Mouse (Mus musculus) C2C12 (cell line): Measurements from ENCODE around the gene Ripor2.

ENCODE experiments used
- CTCF ChIP-seq: IDR thresholded peaks from one replicate; pipeline ENCODE4 v1.5.1; 2011; ENCODE audit not compliant: control insufficient read depth, insufficient read depth, insufficient read length
- USF1 ChIP-seq: IDR thresholded peaks from one replicate; pipeline ENCODE4 v1.6.1; 2011; ENCODE audit warnings: low read depth, mild to moderate bottlenecking, control low read depth, moderate library complexity

DNA sequence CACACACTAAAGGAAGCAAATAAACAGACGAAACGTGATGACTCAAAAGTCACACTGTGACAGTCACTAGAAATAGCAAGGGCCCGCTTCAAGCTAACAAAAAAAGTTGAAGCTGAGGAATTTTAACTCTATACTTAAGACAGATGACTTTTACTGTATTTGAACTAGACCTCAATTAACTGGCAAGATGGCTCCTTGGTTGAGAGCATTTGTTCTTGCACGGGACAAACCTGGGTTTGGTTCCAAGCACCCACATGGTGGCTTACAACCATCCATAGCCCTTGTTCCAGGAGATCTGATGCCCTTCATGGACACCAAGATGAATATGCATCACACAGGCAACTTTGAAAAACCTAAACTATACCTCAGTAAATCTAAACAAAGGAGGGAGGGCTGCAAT, 180.3 kb downstream of the Ripor2 start:
- no peak for TF ChIP-seq CTCF
- no peak for TF ChIP-seq USF1
